Mouse (Mus musculus) activated CD4-positive, CD25-positive, alpha-beta regulatory T cell, adult 9 weeks (primary cell): ENCODE measurements around the gene Has1. TPM values are rescaled to one million over a fixed set of nuclear protein-coding genes. Genes with fewer than 3 reads are reported as not detected.

ENCODE experiments used
- polyA plus RNA-seq: library from polyadenylated mRNA; unstranded; fragments of 100-300 nt; shearing (Covaris generic); gene quantifications from one replicate; pipeline ENCODE4 v1.2.1, GENCODE M21; 2017

The Has1 gene
- polyA plus RNA-seq, result not detected

GRCm38 (mm10) chr17:17855064-17855838 is at the start of gene Has1:
Has1 (minus strand) TSS chr17:17855205.

GRCm38 (mm10) chr17:17887774-17888248 is 32.8 kb upstream of the Has1 start, which contains the start of the genes Fpr2 and Fpr3:
Fpr2 (plus strand) TSS chr17:17887824.
Fpr3 (plus strand) TSS chr17:17887852.

GRCm38 (mm10) chr17:17883840-17884239 is 28.8 kb upstream of the Has1 start, which contains the start of gene Fpr1:
Fpr1 (minus strand) TSS chr17:17883940.

GRCm38 (mm10) chr17:17826751-17827657 is 28.0 kb downstream of the Has1 start, which contains the start of gene Spaca6:
Spaca6 (plus strand) TSS chr17:17827158.

Other genes starting within 250 kb of the Has1 start
- gene Lnpep, start 230.2 kb downstream of the Has1 start, polyA plus RNA-seq, result 64.2 TPM
- 0.13 TPM for gene Vmn2r90, start 151.5 kb downstream of the Has1 start, polyA plus RNA-seq
- gene Spaca6, start 28.0 kb downstream of the Has1 start, polyA plus RNA-seq, result 2.9 TPM
- 1.7 TPM for gene Fpr1, start 28.7 kb upstream of the Has1 start, polyA plus RNA-seq
- gene Fpr2, start 32.6 kb upstream of the Has1 start, polyA plus RNA-seq, result not detected
- gene Fpr3, start 32.6 kb upstream of the Has1 start, polyA plus RNA-seq, result not detected
- gene Fpr-rs4, start 166.5 kb upstream of the Has1 start, polyA plus RNA-seq, result not detected
- not detected for gene Vmn2r124, start 194.2 kb upstream of the Has1 start, polyA plus RNA-seq
- not detected for gene Vmn2r91, start 229.8 kb upstream of the Has1 start, polyA plus RNA-seq